Mouse (Mus musculus) heart, postnatal 0 days (tissue): ENCODE measurements around the gene Zeb2.

ENCODE experiments used
- CTCF ChIP-seq: IDR thresholded peaks from 2 replicates; pipeline ENCODE4 v1.5.1; 2016; ENCODE audit warnings: antibody characterized with exemption, control low read depth, low read depth
- EP300 ChIP-seq: IDR thresholded peaks from 2 replicates; pipeline ENCODE4 v1.6.1; 2016; ENCODE audit warnings: antibody characterized with exemption, low read depth

GRCm38 (mm10) chr2:45112891-45113683 is 4.1 kb downstream of the Zeb2 start:
- TF ChIP-seq CTCF, result peak; percentile 54
- no peak for TF ChIP-seq EP300
